Mouse (Mus musculus): ENCODE results near the gene Sco2.

- no peak for TF ChIP-seq GATA1 (IDR thresholded peaks at IDR 0.05; ENCODE audit: borderline replicate concordance, low read length)
- no peak for TF ChIP-seq FLI1 (IDR thresholded peaks at IDR 0.05; ENCODE audit: low read length)
Measured at GRCm38 (mm10) chr15:89399716-89400115, 26.1 kb upstream of the Sco2 start.

Data from megakaryocyte, embryonic 14.5 days (primary cell).